ENCODE assay signal across 9 mouse cellular contexts in genomic region chr9:63909618-63910017, GRCm38 (mm10).
DNase-seq lines count a peak whose midpoint lies in the region; ATAC-seq and TF ChIP-seq lines count a peak whose summit lies in the region.
"Had no signal": no experiment of that assay in that cellular context is flagged by ENCODE, and none has a peak within 500 bp of the region (broad histone marks: within the 10 kb centered on the region; RNA-seq: fewer than 3 reads in every experiment).

No protein-coding gene starts in this region.

- no peaks in the 10 kb centered on the region for H3K9me3 ChIP-seq in lung, embryonic 14.5 days (ENCODE audit: low read depth, low read length)
- H3K9me3 ChIP-seq: liver, embryonic 15.5 days had no signal

- H3K4me3 ChIP-seq in lung, embryonic 14.5 days (ENCODE audit: low read depth, low read length) = no peak overlapping the region
- H3K4me3 ChIP-seq: liver, embryonic 15.5 days had no signal

- peak overlapping the region; percentile 15; the same call in 1 of the 2 replicates for H3K27ac ChIP-seq in lung, embryonic 14.5 days (ENCODE audit: low read depth)
- H3K27ac ChIP-seq: liver, embryonic 15.5 days had no signal

- peak; percentile 71 for ATAC-seq in lung, embryonic 14.5 days (ENCODE audit: insufficient read depth)

- H3K36me3 ChIP-seq in lung, embryonic 14.5 days (ENCODE audit: insufficient read depth) = no peaks in the 10 kb centered on the region
- H3K36me3 ChIP-seq: liver, embryonic 15.5 days had no signal

- no peak overlapping the region for H3K4me2 ChIP-seq in lung, embryonic 14.5 days
- H3K4me2 ChIP-seq: liver, embryonic 15.5 days had no signal

- WGBS in lung, embryonic 14.5 days = 12% methylated on average over 5 of the region's 5 CpGs

- no peak overlapping the region for H3K9ac ChIP-seq in lung, embryonic 14.5 days
- H3K9ac ChIP-seq: liver, embryonic 15.5 days had no signal

- TF ChIP-seq CTCF in lung, embryonic 14.5 days (IDR thresholded peaks at IDR 0.05; ENCODE audit: low read depth) = peak; percentile 99

- H3K4me1 ChIP-seq in lung, embryonic 14.5 days (ENCODE audit: insufficient read depth) = peaks cover 5% of the 10 kb centered on the region
- H3K4me1 ChIP-seq: liver, embryonic 15.5 days had no signal

- H3K27me3 ChIP-seq in lung, embryonic 14.5 days (ENCODE audit: insufficient read depth, low read length) = no peaks in the 10 kb centered on the region

- DNase-seq in CD4-positive helper T cell, adult 2 months (ENCODE audit: low read depth, low spot score) = peak; percentile 68
- peak; percentile 78 for DNase-seq in adipocyte (ENCODE audit: low spot score)
- DNase-seq in embryo, embryonic 10.5 days (ENCODE audit: low spot score) = peak; percentile 86
- DNase-seq in heart, adult 8-10 months (ENCODE audit: low spot score) = peak; percentile 64
- peak; percentile 91 to 92 for DNase-seq in kidney, postnatal 4 days
- peak; percentile 93 for DNase-seq in lung, embryonic 14.5 days
- peak; percentile 68 to 71 for DNase-seq in right cerebral cortex, postnatal 36 days (ENCODE audit: low spot score in 2 of 2)
- DNase-seq in urinary bladder, postnatal 25 days (ENCODE audit: low spot score) = peak; percentile 81
